Mouse (Mus musculus) regulatory T cell (primary cell): ENCODE results near the gene Bicc1.

Experiments used
- in situ Hi-C: fragments of 300-600 bp; cut with MboI, MseI; formaldehyde crosslinking; loops from one replicate; pipeline ENCODE4 v1.15.1; 2025; ENCODE audit warnings: high pct_unique_total_duplicates

The Bicc1 gene

DNA sequence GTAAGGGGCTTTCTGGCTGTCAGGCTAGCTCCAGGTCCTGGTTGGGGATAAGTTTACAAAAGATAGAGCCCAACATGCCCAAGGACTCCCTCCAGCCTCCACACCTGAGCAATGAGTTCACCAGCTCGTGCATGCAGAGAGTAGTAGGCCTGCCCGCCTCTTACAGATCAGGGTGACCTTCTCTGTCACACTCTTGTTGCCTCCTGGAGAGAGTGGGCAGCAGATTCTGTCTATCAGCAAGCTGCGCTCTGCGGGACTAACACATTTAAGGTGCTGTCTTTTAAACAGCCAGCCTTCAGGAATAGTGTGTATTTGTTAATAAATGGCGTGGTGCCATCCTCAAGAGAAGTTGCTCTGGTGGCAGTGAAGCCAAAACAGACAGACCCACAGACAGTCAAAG is 101.4 kb downstream of the Bicc1 start:
- in situ Hi-C loops, result no loop called here

GRCm38 (mm10) chr10:71052748-71053147 is 106.8 kb downstream of the Bicc1 start:
- in situ Hi-C loops, result loop anchor here (5.0 kb wide), 1 partner anchor 525 kb away; no protein-coding TSS in a partner anchor

DNA sequence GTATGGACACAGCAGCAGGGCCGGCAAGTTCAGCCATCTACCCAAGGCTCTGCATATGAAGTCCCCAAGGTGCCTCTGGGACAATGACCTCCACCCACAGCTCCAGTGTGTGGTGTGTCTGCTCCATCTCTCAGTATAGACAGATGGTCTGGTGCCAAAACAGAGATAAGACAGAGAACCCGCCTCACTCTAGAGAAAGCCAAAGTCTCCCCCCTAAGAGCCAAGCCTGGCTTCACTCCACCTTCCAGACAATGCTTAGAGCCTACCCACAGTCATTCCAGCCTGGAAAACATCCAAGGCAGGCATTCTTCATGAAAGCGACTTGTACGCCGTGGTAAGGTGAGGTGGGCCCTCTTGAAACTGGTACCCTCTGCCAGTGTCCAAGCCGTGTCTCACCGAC is 107.3 kb downstream of the Bicc1 start:
- in situ Hi-C loops, result loop anchor here (5.0 kb wide), 1 partner anchor 525 kb away; no protein-coding TSS in a partner anchor

GRCm38 (mm10) chr10:71050722-71051333 is 108.7 kb downstream of the Bicc1 start:
- in situ Hi-C loops, result loop anchor here (5.0 kb wide), 1 partner anchor 524 kb away; no protein-coding TSS in a partner anchor

GRCm38 (mm10) chr10:71049294-71049693 is 110.2 kb downstream of the Bicc1 start:
- in situ Hi-C loops, result no loop called here

GRCm38 (mm10) chr10:71044410-71044809 is 115.1 kb downstream of the Bicc1 start:
- in situ Hi-C loops, result no loop called here

DNA sequence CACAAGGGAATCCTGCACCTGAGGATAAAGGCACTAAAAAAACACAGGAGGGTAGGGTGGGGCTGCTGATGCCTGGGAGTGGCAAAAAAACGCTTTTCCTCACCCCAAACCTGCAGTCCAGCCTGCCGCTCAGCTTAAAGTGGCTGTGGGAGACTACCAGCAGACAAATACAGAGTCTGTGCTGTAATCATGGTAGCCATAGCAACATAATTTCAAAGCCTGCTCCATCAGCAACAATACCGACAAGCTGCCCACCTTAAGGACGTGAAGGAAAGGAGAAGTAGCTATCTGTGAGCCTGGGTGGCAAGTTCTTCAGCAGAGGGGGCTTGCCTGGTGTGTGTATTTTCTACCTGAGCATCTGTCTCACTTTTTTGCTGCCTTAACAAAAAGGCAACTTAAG is 117.6 kb downstream of the Bicc1 start:
- in situ Hi-C loops, result no loop called here

DNA sequence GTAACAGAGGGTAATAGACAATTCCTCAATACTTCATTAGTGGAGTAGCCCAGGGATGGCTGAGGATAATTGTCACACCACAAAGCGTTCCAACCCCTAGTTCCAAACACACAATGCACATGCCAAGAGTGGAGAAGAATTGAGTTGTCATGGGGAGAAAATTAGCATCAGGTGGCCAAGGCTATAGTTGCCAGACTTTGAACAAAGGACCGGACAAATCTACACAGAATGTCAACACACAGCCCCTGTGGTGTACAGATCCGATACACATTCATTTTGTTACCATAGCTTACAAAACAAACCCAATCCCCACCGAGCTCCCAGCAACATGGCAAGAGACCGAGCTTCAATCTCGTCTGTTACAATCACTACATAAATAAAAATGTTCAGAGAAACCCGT is 123.0 kb downstream of the Bicc1 start:
- in situ Hi-C loops, result no loop called here

DNA sequence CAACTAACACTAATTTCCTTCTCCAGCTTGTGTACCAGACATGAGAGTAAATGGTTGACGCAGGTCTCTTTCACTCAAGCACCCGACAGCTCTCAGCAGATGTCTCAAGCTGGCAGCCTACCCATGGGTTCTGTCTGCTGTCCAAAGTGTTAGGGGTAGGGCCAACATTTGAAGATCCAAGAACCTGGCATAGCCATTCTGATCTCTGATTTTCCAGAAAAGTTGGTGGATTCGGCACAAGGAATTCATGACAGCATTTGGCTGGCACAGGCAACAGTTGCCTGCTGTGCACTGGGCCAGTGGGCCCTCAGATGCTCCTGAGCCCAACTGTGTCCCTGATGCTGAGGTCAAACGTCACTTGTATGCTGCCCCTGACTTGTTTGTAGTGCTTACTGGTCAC is 130.5 kb downstream of the Bicc1 start:
- in situ Hi-C loops, result no loop called here

GRCm38 (mm10) chr10:71028066-71028844 is 131.2 kb downstream of the Bicc1 start:
- in situ Hi-C loops, result no loop called here

- in situ Hi-C loops, result no loop called here
Measured at GRCm38 (mm10) chr10:71025131-71025894, 134.2 kb downstream of the Bicc1 start.

- in situ Hi-C loops, result no loop called here
Measured at GRCm38 (mm10) chr10:71024681-71025080, 134.8 kb downstream of the Bicc1 start.

DNA sequence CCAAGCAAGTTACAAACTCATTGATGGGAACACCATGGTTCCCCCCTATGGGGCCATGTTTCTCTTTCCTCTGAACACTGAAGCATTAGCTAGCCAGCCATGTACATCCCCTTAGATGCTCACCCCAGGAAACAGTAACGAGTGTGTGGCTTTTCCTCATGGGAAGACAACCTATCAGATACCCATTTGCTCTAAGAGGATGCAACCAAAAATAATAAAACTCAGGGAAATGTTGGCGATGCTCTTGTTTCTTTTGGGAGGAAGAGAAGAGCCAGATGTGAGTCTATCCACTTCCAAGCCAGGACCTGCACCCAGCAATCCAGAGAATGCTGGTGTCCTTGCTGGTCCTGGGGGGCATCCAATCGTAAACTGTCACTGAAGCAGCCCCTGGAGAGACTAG is 136.0 kb downstream of the Bicc1 start:
- in situ Hi-C loops, result no loop called here

DNA sequence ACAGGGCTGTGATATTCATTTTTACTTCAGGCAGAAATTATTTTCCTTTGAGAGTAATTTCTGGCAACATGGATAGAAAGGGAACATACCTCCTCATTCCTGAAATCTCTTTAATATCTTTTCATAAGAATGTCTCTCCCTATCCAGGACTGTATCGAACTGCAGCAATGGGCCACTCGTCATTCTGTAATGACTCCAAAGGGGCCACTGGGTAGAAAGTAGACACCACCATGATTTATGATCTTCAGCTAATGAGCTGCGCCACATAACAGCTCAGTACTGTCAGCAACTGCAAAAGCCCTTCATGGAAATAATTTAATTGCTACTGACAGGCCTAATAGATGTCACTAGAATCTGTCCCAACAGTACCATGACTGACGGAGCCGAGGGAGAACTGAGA is 139.0 kb downstream of the Bicc1 start:
- in situ Hi-C loops, result no loop called here

DNA sequence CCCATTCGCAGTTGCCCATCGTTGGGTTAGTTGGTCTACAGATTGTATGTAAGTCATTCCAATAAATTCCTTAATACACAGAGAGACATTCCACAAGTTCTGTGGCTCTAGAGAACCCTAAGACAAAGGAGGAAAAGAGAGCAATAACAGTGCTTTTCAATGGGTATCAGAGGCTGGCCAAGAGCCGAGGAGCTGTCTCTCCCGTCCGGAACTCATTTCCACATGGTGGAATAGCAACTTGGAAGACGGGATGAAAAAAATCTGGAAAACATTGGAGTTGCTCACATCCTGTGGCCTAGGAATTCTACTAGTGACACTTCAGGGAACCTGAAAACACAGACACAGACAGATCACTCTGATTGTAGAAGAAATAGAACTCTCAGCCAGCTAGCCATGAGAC is 139.7 kb downstream of the Bicc1 start:
- in situ Hi-C loops, result no loop called here

GRCm38 (mm10) chr10:71009771-71010496 is 149.6 kb downstream of the Bicc1 start:
- in situ Hi-C loops, result no loop called here

DNA sequence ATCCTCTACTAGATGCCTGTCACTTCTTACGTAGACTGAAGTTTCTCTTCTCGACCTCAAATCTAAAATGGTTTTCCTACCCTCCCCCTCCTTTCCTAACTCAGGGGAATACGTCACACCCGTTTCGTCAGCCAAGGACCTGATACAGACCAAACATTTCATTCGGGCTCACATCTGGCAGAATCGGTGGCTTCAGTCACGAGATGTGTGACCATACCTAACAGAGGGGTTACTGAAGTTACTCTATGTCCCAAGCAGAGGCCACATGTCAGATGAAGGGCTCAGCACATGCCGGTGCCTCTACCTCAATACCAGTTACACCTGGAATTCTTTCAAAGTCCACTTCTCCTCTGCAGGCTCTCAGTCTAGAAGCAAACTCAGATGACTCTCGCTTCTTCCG is 150.8 kb downstream of the Bicc1 start:
- in situ Hi-C loops, result no loop called here

GRCm38 (mm10) chr10:71007956-71008355 is 151.5 kb downstream of the Bicc1 start:
- in situ Hi-C loops, result no loop called here

- in situ Hi-C loops, result no loop called here
Measured at GRCm38 (mm10) chr10:71007516-71007915, 152.0 kb downstream of the Bicc1 start.

DNA sequence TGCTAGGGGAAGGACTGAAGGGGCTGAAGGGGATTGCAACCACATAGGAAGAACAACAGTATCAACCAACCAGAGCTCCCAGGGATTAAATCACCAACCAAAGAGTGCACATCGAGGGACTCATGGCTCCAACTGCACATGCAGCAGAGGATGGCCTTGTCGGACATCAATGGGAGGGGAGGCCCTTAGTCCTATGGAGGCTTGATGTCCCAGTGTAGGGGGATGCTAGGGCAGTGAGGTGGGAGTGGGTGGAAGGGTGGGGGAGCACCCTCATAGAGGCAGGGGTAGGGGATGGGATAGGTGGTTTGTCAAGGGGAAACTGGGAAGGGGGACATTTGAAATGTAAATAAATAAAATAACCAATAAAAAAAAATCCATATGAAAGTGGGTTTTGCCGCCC is 152.5 kb downstream of the Bicc1 start:
- in situ Hi-C loops, result no loop called here

- in situ Hi-C loops, result no loop called here
Measured at GRCm38 (mm10) chr10:71002871-71003270, 156.6 kb downstream of the Bicc1 start.

DNA sequence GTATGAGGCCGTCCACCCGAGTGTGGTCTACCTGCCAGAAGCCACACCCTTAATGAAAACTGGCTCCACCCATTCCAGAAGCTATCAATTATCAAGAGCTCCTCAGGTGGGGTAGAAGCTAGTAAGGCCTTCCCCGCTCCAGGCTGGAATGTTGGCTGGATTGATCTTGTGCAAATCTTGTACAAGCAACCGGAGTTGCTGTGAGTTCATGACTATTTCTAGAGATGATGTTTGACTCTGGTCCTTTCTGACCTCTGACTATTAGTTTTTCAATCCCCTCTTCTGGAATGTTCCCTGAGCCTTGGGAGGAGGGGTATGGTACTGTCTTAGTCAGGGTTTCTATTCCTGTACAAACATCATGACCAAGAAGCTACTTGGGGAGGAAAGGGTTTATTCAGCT is 157.3 kb downstream of the Bicc1 start:
- in situ Hi-C loops, result no loop called here
